Mouse (Mus musculus) embryonic facial prominence, embryonic 15.5 days (tissue): ENCODE data around the gene Zfp512b. TPM values are rescaled to one million over a fixed set of nuclear protein-coding genes. Genes with fewer than 3 reads are reported as not detected.

Experiments used
- ATAC-seq: fragments of 200-750 bp; cut with Nextera tagmentation; 2 replicates; pipeline ENCODE4 v1.8.0; 2017; ENCODE audit warnings: low read depth, moderate TSS enrichment; ENCODE audit not compliant: insufficient number of reproducible peaks, low FRiP score, low TSS enrichment
- H3K27ac ChIP-seq: fragments of 300-500 bp; sonication (generic); replicated peaks from 2 replicates; pipeline ENCODE4 v1.5.1; 2015; ENCODE audit warnings: mild to moderate bottlenecking, inconsistent platforms
- H3K27me3 ChIP-seq: fragments of 300-500 bp; sonication (generic); 2 replicates; pipeline ENCODE4 v1.6.1; 2015; ENCODE audit warnings: inconsistent platforms
- H3K36me3 ChIP-seq: fragments of 300-500 bp; sonication (generic); 2 replicates; pipeline ENCODE4 v1.6.1; 2015; ENCODE audit warnings: mild to moderate bottlenecking, inconsistent platforms
- H3K4me1 ChIP-seq: fragments of 300-500 bp; sonication (generic); 2 replicates; pipeline ENCODE4 v1.6.1; 2015; ENCODE audit warnings: inconsistent platforms
- H3K4me2 ChIP-seq: fragments of 300-500 bp; sonication (generic); replicated peaks from 2 replicates; pipeline ENCODE4 v1.6.1; 2015; ENCODE audit warnings: mild to moderate bottlenecking, inconsistent platforms
- H3K4me3 ChIP-seq: fragments of 300-500 bp; sonication (generic); replicated peaks from 2 replicates; pipeline ENCODE4 v1.5.1; 2015; ENCODE audit warnings: mild to moderate bottlenecking, inconsistent platforms
- H3K9ac ChIP-seq: fragments of 300-500 bp; sonication (generic); 2 replicates; pipeline ENCODE4 v1.6.1; 2015; ENCODE audit warnings: inconsistent platforms
- H3K9me3 ChIP-seq: fragments of 300-500 bp; sonication (generic); replicated peaks from 2 replicates; pipeline ENCODE4 v1.6.1; 2016; ENCODE audit warnings: inconsistent platforms
- WGBS: fragments of 180-500 bp; shearing (Covaris S2); methylation state at CpG from one replicate; pipeline ENCODE4 v1.1.7; 2015; 5-methylcytosine and 5-hydroxymethylcytosine counted together
- polyA plus RNA-seq: library from polyadenylated mRNA; unstranded; fragments of >200 nt; fragmentation: Nextera tagmentation; extraction: Ambion mirVana; gene quantifications from 2 replicates; pipeline ENCODE4 v1.2.1, GENCODE M21; 2015

Gene Zfp512b
- polyA plus RNA-seq, result 62.1 and 74.8 TPM in 2 replicates

DNA sequence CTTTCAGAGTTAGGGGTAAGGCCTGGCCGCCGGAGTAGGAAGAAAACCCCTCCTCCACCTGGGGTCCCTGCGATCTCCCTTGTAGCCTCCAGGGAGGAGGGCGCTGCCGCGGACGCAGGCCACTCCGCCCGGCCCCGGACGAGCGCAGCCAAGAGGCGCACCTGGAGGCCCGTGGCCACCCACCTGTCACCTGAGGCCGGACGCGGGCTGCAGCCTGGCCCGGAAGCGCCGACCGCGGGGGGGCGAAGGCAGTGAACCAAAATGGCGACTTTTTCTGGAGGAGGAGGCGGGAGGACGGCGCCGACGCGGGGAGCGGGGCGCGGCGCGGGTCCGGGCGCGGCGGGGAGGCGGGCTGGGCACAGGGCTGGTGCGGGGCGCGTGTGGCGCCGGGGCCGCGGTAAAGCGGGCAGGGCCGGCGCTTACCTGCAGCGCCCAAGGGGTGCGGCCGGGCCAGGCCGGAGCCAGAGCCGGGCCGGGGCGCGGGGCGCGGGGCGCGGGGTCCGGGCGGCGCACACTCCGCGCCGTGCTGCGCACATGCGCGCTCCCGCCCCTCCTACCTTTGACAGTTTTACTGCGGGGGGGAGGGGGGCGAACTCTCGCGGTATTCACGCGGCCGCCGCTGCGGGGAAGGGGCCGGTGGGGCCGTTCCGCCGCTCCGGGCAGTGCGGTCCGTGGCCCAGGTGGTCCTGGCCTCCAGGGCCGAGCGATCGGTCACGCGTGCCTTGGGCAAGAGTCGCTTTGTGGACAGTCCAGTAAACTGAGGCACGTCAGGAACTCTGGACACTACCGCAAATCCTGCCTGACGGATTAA, at the start of gene Zfp512b:
Gene Zfp512b (minus strand): TSS at position 573 of the 811 bp plus-strand sequence.
- H3K9me3 ChIP-seq, result no peaks in the 10 kb centered on the region
- H3K4me2 ChIP-seq, result peak within 1 kb of the TSS; percentile 80
- peaks cover 32% of the 10 kb centered on the region for H3K36me3 ChIP-seq
- peak; percentile 84 for ATAC-seq
- H3K4me1 ChIP-seq, result peaks cover 16% of the 10 kb centered on the region
- 3% methylated on average over 84 of the region's 97 CpGs for WGBS
- H3K4me3 ChIP-seq, result peak within 1 kb of the TSS; percentile 99
- H3K27me3 ChIP-seq, result no peaks in the 10 kb centered on the region
- H3K9ac ChIP-seq, result peak within 1 kb of the TSS; percentile 94
- H3K27ac ChIP-seq, result peak within 1 kb of the TSS; percentile 89

DNA sequence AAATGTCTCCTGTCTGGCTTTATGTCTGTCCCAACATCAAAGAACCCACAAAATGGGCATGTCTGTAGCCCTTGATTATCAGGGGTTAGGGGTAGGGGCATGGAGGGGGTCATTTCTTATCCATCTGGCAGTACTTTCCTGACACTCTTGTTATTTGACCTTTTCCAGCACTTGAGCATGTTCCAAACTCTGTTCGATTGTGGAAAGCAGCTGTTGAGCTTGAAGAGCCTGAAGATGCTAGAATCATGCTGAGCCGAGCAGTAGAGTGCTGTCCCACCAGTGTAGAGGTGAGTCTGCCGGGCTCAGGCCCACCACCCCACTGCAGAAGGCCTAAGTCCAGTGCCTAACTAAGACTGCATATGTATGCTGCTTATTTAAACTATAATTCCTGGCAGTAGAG, 43.3 kb upstream of the Zfp512b start:
- Histone ChIP-seq H3K36me3 (peaks cover 77% of the 10 kb centered on the region), H3K27me3 (no peaks in the 10 kb centered on the region), H3K4me1 (no peaks in the 10 kb centered on the region), H3K4me3 (no peak overlapping the region), H3K4me2 (no peak overlapping the region), H3K27ac (no peak overlapping the region), H3K9me3 (no peaks in the 10 kb centered on the region), H3K9ac (no peak overlapping the region)
- ATAC-seq, result no peak
- WGBS, result 90% methylated on average over 3 of the region's 3 CpGs

- Histone ChIP-seq H3K4me1 (no peaks in the 10 kb centered on the region), H3K27ac (no peak overlapping the region), H3K4me3 (no peak overlapping the region), H3K36me3 (peaks cover 57% of the 10 kb centered on the region), H3K9me3 (no peaks in the 10 kb centered on the region), H3K4me2 (no peak overlapping the region), H3K27me3 (no peaks in the 10 kb centered on the region), H3K9ac (no peak overlapping the region)
- no peak for ATAC-seq
- 94% methylated on average over 6 of the region's 6 CpGs for WGBS
Observed at GRCm38 (mm10) chr2:181632624-181633023, 40.0 kb upstream of the Zfp512b start.

DNA sequence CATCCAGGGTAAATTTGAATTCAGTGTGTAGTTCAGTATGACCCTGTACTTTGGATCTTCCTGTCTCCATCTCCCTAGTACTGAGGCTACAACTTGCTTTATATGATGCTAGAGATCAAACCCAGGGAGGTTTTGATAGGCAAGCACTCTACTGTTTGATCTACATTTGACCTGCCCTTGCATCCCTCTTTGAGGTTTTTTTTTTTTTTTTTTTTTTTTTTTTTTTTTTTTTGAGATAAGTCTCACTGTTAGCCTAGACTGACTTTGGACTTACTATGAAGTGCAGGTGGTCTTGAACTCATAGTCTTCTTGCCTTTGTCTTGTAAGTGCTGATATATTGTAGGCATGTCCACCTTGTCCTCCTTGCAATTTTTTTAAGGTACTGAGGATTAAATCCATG, 35.9 kb upstream of the Zfp512b start:
- H3K27ac ChIP-seq, result no peak overlapping the region
- H3K4me2 ChIP-seq, result no peak overlapping the region
- no peaks in the 10 kb centered on the region for H3K27me3 ChIP-seq
- H3K4me1 ChIP-seq, result no peaks in the 10 kb centered on the region
- no peak overlapping the region for H3K9ac ChIP-seq
- H3K9me3 ChIP-seq, result no peaks in the 10 kb centered on the region
- no peak overlapping the region for H3K4me3 ChIP-seq
- peaks cover 43% of the 10 kb centered on the region for H3K36me3 ChIP-seq
- no peak for ATAC-seq

- no peaks in the 10 kb centered on the region for H3K9me3 ChIP-seq
- H3K27ac ChIP-seq, result no peak overlapping the region
- H3K36me3 ChIP-seq, result peaks cover 57% of the 10 kb centered on the region
- no peaks in the 10 kb centered on the region for H3K27me3 ChIP-seq
- H3K4me1 ChIP-seq, result no peaks in the 10 kb centered on the region
- H3K4me3 ChIP-seq, result no peak overlapping the region
- H3K4me2 ChIP-seq, result no peak overlapping the region
- no peak overlapping the region for H3K9ac ChIP-seq
- no peak for ATAC-seq
Observed at GRCm38 (mm10) chr2:181623401-181623800, 30.8 kb upstream of the Zfp512b start.

- H3K27me3 ChIP-seq, result no peaks in the 10 kb centered on the region
- no peak overlapping the region for H3K9ac ChIP-seq
- H3K4me1 ChIP-seq, result no peaks in the 10 kb centered on the region
- peaks cover 55% of the 10 kb centered on the region for H3K36me3 ChIP-seq
- no peak overlapping the region for H3K4me3 ChIP-seq
- H3K27ac ChIP-seq, result no peak overlapping the region
- no peaks in the 10 kb centered on the region for H3K9me3 ChIP-seq
- ATAC-seq, result no peak
- WGBS, result 83% methylated on average over 5 of the region's 5 CpGs
- H3K4me2 ChIP-seq, result no peak overlapping the region
Observed at GRCm38 (mm10) chr2:181618761-181619495, 26.3 kb upstream of the Zfp512b start.

DNA sequence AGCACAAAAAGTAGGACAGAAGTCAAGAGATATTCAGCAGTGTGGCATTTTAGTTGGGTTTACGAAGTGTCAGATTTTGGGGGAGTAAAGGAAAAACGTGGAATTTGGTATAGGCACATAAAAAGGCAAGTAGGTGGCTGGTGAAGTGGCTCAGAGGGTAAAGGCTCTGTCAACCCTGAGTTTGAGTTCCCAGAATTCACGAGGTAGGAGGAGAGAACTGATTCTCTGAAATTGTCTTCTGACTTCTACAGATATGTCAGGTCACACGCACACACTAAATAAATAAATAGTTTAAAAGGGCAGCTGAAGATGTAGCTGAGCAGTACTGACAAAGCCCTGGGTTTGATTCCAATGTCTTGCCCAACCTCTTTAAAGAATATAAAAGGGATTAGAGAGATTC, 9.8 kb upstream of the Zfp512b start:
- no peak overlapping the region for H3K27ac ChIP-seq
- H3K4me1 ChIP-seq, result peaks cover 29% of the 10 kb centered on the region
- H3K27me3 ChIP-seq, result peaks cover 16% of the 10 kb centered on the region
- peak overlapping the region; percentile 73; the same call in 1 of the 2 replicates for H3K4me2 ChIP-seq
- H3K9ac ChIP-seq, result 0 out of 2 replicates have a peak overlapping the region, but pooled peaks have one; percentile 91
- WGBS, result 73% methylated on average over 4 of the region's 4 CpGs
- H3K9me3 ChIP-seq, result no peaks in the 10 kb centered on the region
- ATAC-seq, result no peak
- no peaks in the 10 kb centered on the region for H3K36me3 ChIP-seq
- H3K4me3 ChIP-seq, result peak overlapping the region; percentile 98; the same call in 1 of the 2 replicates

DNA sequence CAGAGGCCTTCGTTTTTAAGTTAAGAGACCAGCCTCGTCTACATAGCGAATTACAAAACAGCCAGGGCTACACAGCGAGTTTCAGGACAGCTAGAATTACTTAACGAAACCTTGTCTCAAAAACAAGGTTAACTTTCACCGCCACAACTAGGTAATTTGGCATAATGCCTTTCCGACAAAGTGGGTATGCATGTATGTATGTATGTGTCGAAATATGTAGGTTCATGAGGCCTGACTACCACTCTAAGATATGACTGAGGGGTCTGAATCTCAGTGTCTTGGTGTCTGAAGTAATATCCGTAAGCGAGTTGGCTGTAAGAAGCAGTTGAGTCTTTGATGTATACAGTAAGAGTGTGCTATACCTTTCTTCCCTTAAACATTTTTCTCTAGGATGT, 9.1 kb upstream of the Zfp512b start:
- Histone ChIP-seq H3K4me3 (peak overlapping the region; percentile 98), H3K27ac (no peak overlapping the region; the same call in 1 of the 2 replicates)
- no peak for ATAC-seq

GRCm38 (mm10) chr2:181600828-181601750, 8.5 kb upstream of the Zfp512b start:
- Histone ChIP-seq H3K9me3 (no peaks in the 10 kb centered on the region), H3K4me3 (peak overlapping the region; percentile 98), H3K4me2 (peak overlapping the region; percentile 73), H3K27ac (peak overlapping the region; percentile 85), H3K36me3 (no peaks in the 10 kb centered on the region), H3K9ac (peak overlapping the region; percentile 91), H3K4me1 (peaks cover 29% of the 10 kb centered on the region), H3K27me3 (peaks cover 16% of the 10 kb centered on the region)
- ATAC-seq, result peak; percentile 93
- WGBS, result 1% methylated on average over 57 of the region's 57 CpGs

More for the DNA sequence above, 9.1 kb upstream of the Zfp512b start:
- Histone ChIP-seq H3K9me3 (no peaks in the 10 kb centered on the region), H3K4me2 (peak overlapping the region; percentile 73), H3K9ac (peak overlapping the region; percentile 91), H3K4me1 (peaks cover 29% of the 10 kb centered on the region), H3K36me3 (no peaks in the 10 kb centered on the region), H3K27me3 (peaks cover 16% of the 10 kb centered on the region)
- 25% methylated on average over 10 of the region's 10 CpGs for WGBS

DNA sequence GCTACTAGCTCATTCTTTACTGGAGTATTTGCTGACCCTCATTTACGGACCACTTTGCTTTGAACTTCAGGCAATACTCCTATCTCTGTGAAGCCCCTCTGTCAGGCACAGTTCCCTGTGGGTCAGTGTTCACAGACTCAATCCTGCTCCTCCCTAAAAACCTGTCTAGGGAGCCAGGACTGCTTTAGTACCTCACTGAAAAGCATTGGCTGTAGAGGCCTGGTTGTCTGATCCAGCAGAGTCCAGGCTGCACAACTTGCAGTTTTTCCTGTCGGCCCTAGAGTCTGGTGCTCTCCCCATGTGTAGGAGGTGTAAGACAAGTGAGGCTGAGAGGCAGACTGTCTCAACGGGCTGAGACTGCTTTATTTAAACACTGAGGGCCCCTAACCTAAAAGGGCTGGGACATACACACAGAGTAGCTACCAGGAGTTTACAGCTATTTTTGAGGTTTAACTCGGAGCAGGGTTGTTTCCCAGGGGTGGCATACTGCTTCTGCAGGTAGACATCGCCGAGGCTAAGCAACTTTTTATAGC, 7.7 kb upstream of the Zfp512b start:
- 0 out of 2 replicates have a peak overlapping the region, but pooled peaks have one; percentile 35 for H3K9ac ChIP-seq
- H3K27ac ChIP-seq, result peak overlapping the region; percentile 81
- ATAC-seq, result no peak
- 54% methylated on average over 6 of the region's 6 CpGs for WGBS
- H3K27me3 ChIP-seq, result peaks cover 16% of the 10 kb centered on the region
- H3K9me3 ChIP-seq, result no peaks in the 10 kb centered on the region
- H3K4me1 ChIP-seq, result peaks cover 29% of the 10 kb centered on the region
- no peaks in the 10 kb centered on the region for H3K36me3 ChIP-seq
- peak overlapping the region; percentile 98 for H3K4me3 ChIP-seq
- peak overlapping the region; percentile 73 for H3K4me2 ChIP-seq
